Mouse (Mus musculus) heart, adult 18-20 months (tissue): ENCODE data around the gene Pskh1. TPM values are rescaled to one million over a fixed set of nuclear protein-coding genes. Genes with fewer than 3 reads are reported as not detected.

Experiments used
- DNase-seq, 2 experiments: peaks; one replicate each; pipeline ENCODE4 v3.0.0; 2021 to 2022; ENCODE audit warnings: mixed read lengths in 1 of 2
- total RNA-seq, 2 experiments: library from RNA; stranded (reverse); gene quantifications; 2 replicates each; pipeline ENCODE4 v1.2.3; 2021

The Pskh1 gene
- total RNA-seq, 2 experiments from 2014 or later = 15.6 to 18.1 TPM

DNA sequence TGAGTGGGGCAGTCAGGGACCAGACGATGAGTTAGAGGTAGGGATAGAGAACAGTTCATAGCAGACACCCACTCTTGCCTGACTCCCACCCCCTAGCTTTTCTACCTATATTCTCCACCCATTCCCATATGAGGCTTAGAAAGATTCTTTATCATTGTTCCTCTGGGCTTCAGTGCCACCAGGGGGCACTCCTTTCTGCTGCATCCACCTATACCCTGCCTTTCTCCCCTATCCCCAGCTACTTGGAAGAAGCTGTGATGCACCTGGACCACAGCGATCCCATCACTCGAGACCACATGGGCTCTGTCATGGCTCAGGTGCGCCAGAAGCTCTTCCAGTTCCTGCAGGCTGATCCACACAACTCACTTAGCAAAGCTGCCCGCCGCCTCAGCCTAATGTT lies 7.8 kb upstream of the Pskh1 start:
- DNase-seq = no peak

GRCm38 (mm10) chr8:105893339-105893738 lies 6.9 kb upstream of the Pskh1 start, which contains the start of gene Nrn1l:
Gene Nrn1l, plus strand, starts transcription at chr8:105893567.
- peak; percentile 72 to 81 for DNase-seq

- no peak for DNase-seq
These were observed 2.3 kb upstream of the Pskh1 start for GRCm38 (mm10) chr8:105897801-105898480.

DNA sequence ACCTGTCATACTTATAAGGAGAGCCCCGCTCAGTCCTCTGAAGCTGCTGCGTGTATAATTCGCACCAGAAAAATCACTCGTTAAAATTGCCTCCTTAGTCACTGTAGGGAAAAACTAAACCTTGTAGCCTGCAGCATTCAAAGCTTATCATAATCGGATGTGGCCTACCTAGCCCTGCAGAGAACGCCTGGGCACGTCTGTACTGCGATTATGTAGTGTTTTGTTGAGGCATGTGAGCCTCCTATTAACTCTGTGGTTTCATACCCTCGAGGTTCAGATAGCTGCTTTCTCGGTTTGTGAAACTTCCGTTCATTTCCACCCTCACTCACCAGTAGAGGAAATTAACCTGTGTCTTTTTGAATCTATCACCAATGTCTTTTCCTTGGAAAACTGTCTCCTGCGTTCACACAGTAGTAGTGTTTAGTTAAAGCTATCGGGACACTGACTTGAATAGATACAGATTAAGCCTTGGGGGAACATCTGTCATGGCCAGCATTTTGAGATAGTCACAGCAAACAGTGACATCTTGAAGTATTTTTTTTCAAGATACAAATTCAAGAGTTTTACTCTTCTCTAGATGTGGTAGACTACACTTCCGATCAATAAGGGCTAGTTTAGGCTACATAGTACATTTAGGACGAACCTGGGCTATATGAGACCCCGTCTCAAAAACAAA lies 838 bp downstream of the Pskh1 start:
- no peak for DNase-seq

DNA sequence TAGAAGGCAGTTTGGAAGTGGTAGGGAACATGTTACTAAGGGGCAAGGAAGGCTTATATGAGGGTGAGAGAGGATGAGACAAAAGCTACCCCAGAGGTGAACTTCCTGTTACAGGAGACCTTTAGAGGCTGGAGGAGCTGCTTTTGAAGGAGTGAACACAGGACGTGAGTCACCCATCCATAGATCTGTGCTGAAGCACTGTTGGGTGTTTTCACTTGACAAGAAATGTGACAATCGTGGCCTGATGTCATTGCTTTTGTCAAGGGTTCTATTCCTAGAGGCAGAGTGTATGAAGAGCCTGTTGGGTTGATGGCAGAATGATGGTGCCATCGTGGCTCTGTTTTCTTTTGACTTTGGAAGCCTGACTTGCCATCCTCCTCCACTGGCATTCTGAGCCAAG lies 19.1 kb downstream of the Pskh1 start:
- no peak for DNase-seq

DNA sequence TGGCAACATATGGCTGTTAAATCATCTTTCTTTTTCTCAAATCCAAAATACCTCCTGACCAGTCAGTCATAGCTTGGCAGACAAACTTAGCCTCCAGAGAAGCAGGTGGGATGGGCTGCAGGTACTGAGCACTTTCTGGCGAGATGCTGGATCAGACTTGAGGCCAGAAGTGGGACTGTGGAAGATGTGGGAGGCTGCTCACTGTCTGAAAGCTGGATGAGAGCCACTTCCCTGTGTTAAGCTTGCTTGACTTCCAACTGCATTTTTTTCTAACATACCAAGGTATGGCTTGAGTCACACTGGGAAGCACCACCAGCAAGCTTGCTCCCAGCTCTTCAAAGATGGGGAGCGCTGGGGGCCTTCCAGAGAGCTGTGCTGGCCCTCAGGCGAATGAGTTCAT lies 24.9 kb downstream of the Pskh1 start:
- no peak for DNase-seq

GRCm38 (mm10) chr8:105930602-105931001 lies 30.4 kb downstream of the Pskh1 start:
- peak; percentile 82 to 94 for DNase-seq

DNA sequence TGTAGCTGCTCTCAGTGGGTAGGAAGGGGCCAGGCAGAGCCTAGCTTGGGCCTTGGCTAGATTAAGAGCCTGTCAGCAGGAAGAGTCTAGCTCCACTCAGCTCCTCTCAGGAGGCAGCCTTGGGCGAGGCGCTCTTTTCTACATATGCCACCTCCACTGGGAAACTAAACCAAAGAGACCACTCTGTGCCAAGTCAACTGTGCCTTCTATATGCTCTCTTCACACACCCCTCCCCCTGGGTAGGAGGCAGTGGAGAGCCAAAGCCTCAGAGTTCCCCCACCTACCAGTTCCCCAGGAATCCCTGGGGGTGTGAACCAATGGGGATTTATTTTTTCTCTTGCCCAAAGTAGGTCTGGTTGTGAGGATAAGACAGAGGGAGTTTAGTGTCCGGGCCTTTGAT lies 31.0 kb downstream of the Pskh1 start:
- DNase-seq = no peak

- DNase-seq = no peak
These were observed 32.3 kb downstream of the Pskh1 start for GRCm38 (mm10) chr8:105932525-105932924.

- no peak for DNase-seq
These were observed 33.5 kb downstream of the Pskh1 start, which contains the start of gene Ctrl for GRCm38 (mm10) chr8:105933762-105934161. Gene Ctrl, minus strand, starts transcription at chr8:105933862.

DNA sequence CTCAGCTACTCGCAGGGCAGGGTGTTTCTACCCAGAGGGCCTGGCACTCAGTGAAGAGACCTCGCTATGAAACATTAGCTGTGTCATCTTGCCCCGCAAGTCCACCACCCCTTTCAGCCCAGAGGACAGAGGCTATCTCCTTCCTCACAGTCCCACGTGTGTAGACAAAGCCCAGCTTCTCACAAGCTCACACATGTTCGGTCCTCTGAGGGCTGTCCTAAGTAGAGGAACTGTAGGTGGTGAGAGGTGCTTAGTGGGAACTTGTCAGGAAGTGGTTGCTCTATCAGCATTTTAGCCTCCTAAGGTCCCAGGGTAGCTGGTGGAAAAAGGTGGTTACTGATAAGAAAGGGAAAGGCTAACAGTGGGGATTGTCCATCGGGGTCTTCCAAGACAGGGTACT lies 34.9 kb downstream of the Pskh1 start:
- DNase-seq = no peak

GRCm38 (mm10) chr8:105935863-105936603 lies 35.8 kb downstream of the Pskh1 start:
- no peak for DNase-seq

GRCm38 (mm10) chr8:105936866-105937475 lies 36.7 kb downstream of the Pskh1 start:
- peak; percentile 91 to 96 for DNase-seq

GRCm38 (mm10) chr8:105937496-105938305 lies 37.5 kb downstream of the Pskh1 start:
- DNase-seq = peak; percentile 77 to 79

DNA sequence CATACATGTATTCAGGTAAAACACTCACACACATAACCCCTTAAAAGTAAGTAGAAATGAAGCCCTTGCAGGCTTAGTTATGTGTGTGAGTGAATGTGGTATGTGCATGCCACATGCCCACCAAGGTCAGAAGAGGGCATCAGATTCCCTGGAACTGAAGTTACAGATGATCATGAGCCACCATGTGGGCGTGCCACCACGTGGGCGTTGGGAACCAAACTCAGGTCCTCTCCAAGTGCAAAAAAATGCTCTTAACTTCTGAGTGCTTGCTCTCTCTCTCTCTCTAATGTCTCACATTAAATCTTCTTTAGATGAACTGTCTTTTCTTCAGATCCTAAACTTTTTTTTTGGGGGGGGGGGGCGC lies 38.0 kb downstream of the Pskh1 start, which contains the start of gene Psmb10:
TSS of gene Psmb10 (minus strand) at position 139 of the 364 bp plus-strand sequence.
- DNase-seq = peak in 1 of 2 experiments; percentile 41

GRCm38 (mm10) chr8:105942026-105942425 lies 41.8 kb downstream of the Pskh1 start:
- no peak for DNase-seq

DNA sequence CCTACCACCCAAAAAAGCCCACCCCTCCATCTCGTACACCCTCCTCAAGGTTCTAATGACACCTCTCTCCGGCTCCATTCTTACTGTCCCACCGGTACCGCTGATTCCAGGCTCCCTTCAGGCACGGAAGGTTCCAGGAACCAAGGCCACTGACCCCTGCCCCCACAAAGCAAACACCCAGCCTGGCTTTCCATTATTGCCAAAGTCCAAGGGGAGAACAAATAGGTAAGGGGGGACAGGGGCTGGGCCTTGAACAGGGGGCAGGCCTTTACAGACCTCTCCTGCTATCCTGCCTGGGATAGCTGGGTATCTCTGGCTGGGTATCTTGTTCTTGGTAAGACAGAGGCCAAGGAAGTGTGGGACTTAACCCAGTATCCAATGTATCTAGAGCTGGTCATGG lies 42.3 kb downstream of the Pskh1 start:
- DNase-seq = no peak

- DNase-seq = peak in 1 of 2 experiments; percentile 41
These were observed 43.1 kb downstream of the Pskh1 start, which contains the start of gene Lcat for GRCm38 (mm10) chr8:105943321-105943739. Gene Lcat, minus strand, starts transcription at chr8:105943382.

DNA sequence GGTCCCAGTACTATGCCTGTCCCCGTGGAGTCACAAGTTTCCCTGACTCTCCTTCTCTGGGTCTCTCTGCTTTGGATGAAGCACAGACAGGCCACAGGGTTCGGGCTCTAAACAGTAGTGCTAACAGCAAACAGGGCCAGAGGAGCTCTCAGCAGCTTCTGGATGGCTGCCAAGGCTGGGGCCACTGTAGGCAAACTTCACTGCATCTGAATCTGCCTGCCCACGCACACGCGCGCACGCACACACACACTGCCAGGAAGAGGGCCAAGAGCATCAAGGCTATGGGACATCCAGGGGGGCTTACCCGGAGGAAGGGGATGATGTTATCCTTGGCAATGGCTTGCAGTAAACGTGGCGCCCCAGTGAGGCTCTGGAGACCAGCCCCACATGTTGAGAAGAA lies 49.1 kb downstream of the Pskh1 start:
- peak; percentile 42 to 62 for DNase-seq

- peak; percentile 58 to 65 for DNase-seq
These were observed 50.9 kb downstream of the Pskh1 start for GRCm38 (mm10) chr8:105951057-105951659.

GRCm38 (mm10) chr8:105956556-105956955 lies 56.3 kb downstream of the Pskh1 start:
- peak; percentile 45 to 54 for DNase-seq
